Mouse (Mus musculus) lung, postnatal 36 days (tissue): ENCODE measurements at regions not wholly inside any gene's neighbourhood (a gene's known extent, or its start where the extent isn't known, plus 50 kb on each side); places are given as distances from the start of the nearest gene placed in this dataset.

Experiments used
- DNase-seq: peaks from one replicate; pipeline ENCODE4 v3.0.0; 2022; ENCODE audit warnings: mixed read lengths

DNA sequence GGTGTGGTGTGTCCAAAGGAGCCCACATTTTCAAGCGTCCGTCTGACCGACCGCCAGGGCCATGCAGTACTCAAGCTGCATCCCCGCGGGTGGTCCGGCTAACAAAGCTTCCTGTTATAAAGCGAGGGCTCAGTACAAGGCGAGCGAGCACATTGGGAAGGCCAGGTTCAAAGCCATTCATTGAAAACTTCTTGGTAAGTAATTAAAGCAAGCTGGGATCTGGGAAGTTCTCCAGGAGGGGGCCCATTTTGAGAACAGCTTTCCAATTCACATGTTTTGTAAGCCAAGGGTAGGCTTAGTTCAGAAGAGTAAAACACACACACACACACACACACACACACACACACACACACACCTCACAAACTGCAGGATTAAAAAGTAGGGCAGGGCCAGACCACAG, 57.3 kb upstream of the Prep start:
- no peak for DNase-seq

DNA sequence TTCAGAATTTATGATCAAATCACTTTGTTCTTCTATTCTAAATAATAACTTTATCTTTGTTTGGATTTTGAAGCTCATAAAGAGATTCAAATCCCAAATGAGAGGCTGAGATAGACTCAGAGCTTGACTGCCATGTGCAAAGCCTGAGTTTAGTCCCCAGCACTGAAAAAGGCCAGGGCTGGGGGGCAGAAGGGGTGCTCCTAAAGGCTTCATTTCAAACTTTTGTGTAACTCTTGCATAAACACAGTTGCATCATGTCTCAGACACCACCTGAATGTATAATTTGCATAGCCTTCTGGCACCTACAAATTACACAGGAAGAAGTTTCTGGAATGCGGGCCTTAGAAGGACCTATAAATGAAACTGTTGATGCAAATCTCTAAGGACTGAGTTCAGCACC, 57.8 kb upstream of the Prep start:
- no peak for DNase-seq

DNA sequence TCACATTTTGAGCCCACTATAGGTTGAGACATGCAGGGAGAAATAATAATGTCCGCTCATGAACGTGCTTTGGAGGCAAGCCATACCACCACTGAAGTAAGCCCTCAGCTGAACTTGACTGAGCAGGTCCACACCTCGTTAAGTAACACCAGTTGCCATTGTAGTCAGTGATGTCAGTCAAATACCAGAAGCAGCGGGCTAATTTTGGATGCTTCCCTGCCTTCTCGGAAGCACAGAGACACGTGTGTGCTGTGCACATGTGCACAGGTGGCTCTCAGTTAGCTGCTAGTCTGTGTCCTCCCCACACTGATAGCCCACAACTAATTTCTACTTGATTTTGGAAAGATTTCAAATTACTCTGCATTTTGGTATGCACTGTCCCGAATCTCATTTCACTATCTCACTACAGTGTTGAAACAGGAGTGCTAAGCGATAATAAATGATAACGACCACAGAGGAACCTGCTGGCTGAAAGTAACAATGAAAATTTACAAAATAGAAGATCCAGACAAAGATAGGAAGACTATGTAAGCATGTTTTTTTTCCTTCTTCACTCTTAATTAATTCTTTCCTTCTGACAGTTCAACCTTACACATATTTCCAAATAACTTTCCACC, 62.9 kb upstream of the Prep start:
- no peak for DNase-seq

DNA sequence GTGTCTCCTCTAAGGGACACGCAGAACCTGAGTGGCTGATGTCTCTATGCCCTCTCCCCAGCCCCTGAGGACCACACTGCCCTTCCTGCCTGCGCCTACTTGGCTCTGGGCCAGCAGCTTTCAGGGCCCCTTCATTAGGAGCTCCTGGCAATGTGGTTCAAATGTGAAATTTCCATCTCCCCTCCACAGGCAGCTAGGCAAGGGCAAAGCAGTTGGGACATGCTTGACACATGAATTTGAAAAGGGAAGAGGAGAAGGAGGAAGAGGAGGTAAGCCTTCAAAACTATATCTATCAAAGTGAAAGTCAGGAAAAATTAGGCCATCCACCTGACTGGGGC, 63.7 kb upstream of the Prep start:
- peak; percentile 23 for DNase-seq

DNA sequence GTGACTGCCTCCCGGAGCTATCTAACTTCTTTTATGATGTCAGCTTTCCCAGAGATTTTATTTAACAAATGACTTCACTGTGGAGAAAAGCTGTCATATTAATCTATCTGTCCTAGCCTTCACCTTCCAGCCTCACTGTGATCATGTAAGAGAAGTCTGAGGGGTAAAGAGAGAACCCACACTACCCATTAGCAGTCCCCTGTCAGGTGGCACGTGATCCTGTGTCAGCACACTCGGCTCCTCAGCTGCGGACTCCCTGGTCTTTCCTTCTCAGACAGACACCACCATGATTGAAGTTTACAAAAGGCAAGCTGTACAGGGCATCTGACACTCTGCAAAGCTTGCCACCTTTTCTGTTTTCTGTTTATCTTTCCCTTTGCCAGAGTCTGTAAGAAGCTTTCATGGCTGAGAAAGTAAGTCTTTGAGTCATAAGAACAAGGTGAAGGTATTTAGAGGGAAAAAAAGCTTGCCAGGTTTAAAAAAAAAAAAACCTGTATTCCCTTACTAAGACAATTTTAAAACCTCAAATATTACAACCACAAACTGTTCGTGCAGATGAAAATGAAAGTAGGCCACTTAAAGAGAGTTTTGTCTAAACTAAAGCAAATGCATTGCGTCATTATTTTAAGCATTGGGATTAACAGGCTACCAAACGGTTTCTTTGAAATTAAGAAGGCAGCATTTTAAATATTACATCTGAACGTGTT, 64.2 kb upstream of the Prep start:
- no peak for DNase-seq

DNA sequence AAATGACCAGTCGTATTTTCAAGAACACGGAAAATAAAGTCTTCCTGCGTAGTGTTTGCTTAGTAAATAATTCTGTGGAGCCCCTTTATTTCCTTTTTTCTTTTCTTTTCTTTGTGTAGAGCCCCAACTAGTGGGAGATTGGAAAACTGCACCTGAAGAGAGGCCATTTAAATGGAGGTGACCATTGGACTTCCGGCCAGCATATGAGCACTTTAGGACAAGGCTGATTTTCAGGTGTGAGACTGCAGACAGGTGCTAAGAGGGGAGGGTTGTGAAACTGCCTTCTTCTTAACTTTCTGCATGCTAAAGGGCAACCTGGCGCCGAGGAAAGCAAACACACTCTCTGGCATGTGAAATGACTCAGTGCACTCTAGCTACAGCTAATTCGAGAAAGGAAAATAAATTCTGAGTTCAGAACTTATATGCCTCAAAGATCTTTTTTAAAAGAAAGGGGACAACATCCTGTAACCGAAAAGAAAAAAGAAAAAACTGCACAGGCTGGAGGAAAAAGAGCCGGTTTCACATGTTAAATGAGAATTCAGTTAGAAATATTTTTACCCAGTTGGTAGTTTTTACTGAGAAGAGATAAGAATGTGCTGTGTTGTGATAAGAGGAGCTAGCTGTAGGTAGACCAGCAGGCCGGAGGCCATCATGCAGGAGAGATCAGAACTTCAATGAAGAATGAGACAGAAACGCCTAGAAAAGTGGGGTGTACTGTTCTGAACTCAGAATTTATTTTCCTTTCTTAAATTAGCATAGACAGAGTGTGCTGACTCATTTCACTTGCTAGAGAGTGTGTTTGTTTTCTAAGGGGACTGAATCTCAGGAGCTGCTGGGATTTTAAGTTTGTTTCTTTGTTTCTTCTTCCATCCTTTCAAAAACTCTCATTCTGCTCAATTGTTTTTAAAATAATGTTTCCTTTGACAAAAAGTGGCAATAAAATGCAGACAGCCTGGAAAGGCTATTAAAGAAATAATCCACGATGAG, 65.8 kb upstream of the Prep start:
- peak; percentile 93 for DNase-seq

DNA sequence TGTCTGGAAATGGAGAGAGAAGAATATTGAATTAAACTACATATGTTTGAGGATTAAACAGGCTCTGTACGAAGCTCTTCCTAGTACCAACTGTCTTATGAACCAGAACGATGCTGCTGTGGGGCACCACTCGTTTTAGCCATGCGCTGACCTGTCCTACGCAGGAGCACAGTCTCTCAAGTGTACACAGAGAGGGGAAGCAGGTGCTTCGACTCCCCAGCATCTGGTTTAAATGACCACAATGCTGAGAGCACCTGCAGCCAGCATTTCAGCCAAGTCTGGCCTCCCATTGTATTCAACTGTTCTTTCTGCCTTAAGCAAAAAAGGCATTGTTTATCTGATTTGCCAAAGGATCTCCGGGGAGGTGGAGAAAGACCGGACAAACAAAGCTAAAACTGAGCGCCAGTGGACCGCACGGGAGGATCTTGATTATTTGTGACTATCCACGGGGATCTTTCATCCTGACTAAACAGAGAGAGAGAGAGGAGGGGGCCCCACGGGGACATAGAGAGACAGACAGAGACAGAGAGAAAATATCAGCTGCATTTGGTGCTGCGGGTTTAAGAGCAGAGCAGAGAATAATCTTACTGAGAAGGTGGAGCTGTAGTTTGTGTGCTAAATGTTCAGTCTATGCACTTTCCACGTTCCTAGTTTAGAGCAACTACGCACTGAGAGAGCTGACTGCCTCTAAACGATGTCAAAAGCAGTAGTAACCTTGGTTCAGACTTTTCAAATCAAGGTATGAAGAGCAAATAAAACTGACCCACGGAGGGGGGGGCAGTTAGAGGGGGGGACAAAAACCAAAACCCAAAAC, 66.8 kb upstream of the Prep start:
- DNase-seq: peak; percentile 28

DNA sequence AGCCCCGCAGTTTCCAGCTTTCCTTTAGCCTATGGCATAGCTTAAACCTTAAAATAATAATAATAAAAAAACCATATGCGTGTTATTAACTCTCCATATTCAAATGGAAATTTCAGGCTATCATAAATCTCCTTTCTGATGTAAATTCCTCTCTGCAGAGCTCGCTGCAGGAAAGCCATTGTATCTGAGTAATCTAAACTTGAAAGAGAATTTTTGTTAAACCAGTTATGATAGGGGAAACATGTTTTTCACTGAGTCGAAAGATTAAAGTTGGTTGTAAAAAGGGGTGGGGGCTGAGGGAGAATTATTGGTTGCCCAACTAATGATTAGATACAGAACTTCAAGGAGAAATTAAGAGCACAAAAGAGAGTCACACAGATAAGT, 69.1 kb upstream of the Prep start:
- no peak for DNase-seq

DNA sequence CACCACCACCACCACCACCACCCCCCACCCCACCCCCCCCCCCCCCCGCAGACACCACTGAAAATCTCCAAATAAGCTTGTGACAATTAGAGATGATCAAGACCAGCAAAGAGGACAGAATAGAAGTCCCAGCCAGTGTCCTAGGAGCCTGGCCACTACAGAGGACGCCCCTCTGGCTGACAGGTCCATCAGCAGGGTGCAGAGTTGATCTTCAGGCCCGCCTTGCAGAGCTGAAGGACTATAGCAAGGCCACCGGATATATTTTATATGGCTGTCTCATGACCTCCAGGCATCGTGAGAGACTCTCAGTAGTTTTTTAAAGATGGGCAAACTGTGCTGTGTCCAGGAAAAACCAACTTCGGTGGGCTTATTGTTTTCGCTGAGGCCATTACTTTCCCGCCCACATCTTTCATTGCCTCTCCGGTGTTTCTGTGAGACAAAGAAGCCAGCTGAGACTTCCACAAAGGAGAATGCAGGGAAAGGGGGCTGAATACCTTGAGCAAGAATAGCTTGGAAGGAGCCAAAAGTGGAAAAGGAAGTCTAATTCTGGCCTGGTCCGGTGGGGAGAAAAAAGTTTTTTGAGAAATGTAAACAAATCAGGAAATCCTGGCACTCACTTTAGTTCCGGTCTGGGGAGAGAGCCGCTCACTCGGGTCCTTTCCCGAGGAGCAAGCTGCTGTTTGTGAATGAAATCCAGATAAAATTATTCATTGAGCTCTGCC, 69.7 kb upstream of the Prep start:
- DNase-seq: peak; percentile 65

DNA sequence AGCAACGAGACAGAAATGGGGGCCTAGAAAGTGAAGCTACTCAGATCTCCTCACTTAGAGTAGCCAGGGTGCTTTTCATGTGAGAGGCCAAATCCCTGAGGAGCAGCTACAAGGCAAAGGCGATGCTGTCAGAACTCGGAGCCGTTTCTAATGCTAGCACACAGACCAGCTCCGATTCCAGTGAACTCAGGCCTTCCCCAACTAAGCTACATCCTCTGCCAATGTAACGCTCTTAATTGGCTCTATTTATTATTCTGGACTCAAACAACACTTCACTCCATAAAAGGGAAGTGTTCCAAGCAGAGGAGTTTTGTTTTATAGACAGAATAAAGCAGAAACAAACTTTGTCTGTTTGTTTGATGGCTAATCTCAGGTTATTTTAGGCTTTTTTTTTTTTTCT, 71.2 kb upstream of the Prep start:
- no peak for DNase-seq

DNA sequence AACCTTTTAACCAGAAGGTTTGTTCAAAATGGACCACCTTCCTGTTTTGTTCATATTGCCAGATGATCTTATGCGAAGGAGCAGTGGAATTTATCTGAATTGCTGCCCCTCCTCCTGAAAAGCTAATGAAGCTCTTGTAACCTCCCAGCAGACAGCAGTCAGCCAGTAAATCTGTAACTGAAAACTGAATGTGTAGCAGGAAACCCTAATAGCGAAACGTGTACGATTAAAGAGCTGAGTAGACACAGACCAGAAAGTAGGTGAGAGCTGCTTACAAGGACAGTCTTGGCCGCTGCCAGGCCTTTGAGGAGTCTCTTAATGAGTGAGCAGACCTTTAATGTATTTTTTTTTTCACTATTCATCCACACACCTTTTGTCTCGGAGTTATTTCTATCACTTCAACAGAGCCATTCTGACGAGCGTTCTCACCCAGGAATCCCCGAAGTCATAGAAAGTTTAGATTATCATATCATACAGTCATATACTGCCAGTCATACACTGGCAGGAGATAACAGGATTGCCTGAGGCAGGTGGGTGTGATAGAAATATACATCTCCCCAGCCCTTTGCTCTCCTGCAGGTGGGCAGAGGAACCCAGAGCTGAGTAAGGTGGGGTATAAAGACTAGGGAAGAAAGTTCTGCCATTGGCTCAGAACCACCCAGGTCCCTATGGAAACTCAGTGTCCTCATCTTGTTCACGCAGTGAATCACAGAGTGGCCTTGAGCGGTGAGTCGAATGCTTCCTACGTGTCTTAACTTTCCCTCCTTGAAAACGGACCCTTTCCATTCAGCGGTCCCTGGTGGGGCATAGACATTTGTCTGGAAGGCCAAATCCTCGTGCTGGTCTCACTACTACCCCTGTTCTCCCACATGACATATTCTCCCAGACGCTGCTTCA, 72.4 kb upstream of the Prep start:
- no peak for DNase-seq

DNA sequence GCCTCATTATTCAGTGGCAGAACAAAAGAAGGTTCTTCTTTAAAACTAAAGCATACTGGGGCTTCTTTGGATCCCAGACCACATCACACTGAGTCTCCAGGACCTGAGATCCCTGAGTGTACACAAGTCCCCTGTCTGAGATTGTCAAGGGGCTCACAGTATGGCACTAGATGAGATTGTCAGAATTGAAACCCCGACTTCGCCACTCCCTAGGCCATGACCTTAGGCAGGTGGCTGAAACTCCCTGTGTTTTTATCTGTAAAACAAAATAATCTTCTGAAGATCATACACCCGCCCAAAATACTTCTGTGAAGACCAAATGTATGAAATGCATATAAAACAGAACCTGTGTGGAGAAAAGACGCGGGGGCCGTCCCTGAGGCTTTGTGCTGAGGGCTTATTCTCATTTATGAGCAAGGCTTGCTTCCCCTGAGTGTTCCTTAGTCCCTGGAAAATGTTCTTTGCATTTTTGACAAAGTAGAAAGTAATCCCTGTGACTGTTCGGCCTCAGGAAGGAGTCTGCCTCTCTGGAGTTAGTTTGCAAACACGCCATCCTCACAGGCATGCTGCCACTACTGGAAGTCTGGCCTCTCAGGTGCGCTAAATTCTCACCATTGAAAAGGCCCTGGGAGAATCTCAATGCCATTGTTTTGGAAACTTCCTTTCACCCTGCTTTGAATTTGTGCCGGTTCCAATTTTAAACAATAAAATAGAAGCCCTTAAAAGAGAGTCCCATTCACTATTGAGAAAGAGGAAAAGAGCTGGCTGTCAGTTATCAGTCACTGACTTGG, 73.3 kb upstream of the Prep start:
- no peak for DNase-seq

DNA sequence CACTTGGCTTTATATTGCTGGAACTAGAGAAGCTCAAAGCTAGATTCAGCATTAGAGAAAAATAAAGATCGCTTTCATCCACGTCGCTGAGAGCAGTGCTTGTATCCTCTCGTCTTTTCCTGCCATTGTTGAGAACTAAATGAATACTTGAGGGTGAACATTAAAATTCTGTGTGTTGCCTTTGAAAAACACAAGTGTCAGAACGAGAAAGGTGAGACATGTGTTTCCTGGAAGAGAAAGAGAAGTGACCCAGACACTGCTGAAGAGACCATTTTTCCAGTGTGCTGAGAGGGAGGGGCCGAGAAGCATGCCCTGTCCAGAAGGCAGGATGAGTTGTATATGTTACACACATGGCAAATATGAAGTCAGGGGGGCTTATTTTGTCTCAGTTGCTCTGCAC, 77.5 kb upstream of the Prep start:
- no peak for DNase-seq

DNA sequence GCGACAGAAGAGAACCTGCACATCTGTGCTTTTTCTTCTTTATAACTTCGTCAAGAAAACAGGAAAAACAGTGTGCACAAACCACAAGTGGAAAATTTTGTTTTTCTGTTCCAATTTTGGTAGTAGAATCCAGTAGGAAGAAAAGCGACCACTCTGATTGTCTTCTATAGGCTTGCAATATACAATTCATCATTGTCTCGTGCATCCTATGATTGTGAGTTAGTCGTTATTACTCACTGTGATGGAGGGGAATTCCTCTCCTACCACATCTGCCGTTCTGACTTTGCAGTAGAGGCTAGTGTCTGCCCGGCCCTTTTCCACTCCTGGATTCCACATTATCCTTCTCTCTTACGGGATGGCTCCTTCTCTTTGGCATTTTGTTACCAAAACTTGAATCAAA, 78.2 kb upstream of the Prep start:
- DNase-seq: no peak

DNA sequence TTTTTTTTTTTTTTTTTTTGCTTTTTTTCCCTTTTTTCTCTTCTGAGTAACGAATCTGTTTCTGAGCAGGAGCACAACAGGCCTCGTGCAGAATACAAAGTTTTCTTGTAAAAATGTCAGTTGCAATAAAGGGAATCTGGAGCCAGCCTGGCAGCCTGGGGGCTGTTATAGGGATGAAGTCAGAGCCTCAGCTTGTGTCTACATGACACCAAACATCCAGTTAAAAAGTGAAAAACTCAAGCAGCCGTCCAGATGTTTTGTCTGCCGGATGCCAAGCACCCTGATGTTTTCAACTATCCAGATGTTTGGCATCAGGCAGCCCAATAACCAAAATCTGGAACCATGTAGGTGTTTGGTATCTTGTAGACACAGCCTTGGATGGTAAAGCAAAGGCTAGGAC, 79.4 kb upstream of the Prep start:
- DNase-seq: no peak

DNA sequence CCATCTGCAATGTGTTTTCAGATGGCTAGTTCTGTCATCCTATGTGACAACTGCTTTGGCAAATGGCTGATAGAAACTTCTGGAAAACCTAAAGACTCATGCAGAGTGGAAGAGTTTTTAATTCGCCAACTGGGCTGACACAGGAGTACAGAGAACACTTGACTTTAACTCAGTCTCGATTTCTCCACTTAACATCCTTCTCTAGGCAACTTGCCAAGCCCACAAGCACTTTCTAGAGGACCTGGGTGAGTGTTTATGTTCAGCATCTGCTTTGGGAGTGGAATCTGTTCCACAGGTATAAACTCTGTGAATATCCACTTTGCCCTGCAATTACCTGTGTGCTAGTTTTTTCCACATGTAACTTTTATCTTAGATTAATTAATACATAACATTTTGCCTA, 85.1 kb upstream of the Prep start:
- DNase-seq: peak; percentile 82

DNA sequence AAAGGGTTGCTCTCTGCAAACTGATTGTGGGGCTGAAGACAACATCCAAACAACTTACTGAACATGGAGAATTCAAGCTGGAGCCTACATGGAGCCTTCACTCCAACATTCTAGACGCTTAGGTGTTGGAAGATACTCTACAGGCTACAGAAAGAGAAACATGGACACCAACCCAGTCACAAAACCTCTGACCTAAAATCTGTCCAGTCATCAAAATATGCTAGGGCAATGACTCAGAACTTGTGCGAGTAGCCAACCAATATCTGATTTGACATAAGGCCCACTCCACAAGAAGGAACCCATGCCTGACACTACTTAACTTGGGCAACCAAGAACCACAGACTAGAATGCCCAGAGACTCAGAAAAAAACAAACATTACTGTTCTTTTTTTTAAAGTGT, 90.2 kb upstream of the Prep start:
- DNase-seq: no peak

DNA sequence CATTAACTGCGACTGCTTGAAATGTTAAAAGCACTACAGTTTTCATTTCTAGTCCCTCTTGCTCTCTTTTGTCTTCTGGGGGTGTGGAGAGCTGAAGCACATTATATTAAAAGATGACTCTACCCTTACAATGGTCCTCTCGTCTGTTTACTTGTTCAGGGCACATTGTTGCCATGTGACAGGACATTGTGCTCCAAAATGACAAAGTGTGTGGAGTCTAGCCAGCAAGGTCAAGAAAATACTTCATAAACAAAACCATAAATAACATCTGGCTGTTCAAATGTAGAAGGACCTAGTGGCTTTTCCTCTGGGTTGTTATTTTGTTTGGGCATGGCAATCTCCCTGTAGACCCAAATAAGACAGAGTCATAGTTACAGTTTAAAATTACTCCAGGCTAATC, 95.1 kb upstream of the Prep start:
- peak; percentile 70 for DNase-seq

DNA sequence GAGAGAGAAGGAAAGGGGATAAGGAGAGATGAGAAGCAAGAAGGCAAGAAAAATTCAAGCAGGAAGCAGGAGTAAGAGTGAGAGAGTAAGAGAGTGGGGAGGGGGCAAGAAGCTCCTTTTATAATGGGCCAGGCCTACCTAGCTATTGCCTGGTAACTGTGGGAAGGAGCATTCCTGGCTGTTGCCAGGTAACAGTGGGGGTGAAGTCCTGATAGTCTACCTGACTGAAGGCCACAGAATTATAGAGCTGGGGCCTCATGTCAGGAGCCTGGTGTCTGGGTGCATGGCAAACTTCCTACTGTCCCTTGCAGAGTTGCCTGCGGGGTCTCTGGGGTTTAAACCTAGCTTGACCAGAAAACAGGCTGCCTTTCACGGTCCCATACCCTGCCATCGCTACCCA, 107.0 kb upstream of the Prep start:
- DNase-seq: no peak

DNA sequence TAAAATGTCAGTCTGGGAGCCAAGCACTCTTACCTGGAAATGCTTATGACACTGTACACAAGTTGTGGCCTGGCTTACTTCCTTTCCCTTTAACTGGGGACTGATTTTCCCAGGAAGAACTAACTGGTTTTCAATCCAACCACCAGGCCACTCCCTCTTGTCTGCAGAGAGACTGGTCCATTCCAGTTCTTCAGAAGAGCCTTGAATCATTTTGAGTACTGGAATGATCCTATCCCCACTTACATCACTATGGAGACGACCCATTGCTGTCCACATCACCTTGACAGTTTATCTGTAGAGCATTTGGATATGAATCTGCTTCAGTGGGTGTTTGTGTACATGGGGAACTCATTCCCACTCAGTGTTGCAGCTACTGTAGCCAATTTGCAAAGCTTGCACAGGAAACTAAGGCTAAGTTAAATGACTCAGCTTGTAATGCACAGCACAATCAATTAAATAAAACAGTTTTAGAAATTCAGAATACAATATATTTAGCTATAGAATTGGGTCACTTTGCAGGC, 121.7 kb upstream of the Prep start:
- DNase-seq: no peak
